Mouse (Mus musculus) G1E (cell line): Measurements from ENCODE around the gene Iscu.

Experiments
- CTCF ChIP-seq: IDR thresholded peaks from 2 replicates; pipeline ENCODE4 v1.5.1; 2012; ENCODE audit warnings: low read depth, low read length, inconsistent platforms, mixed read lengths
- GATA1 ChIP-seq: IDR thresholded peaks from 2 replicates; pipeline ENCODE4 v1.6.1; 2012; ENCODE audit warnings: borderline replicate concordance, low read length, inconsistent platforms, mixed read lengths

GRCm38 (mm10) chr5:113788645-113789044 lies 16.1 kb downstream of the Iscu start:
- no peak for TF ChIP-seq CTCF
- TF ChIP-seq GATA1, result no peak
